Mouse (Mus musculus) limb, embryonic 13.5 days (tissue): ENCODE measurements at regions not wholly inside any gene's neighbourhood (a gene's known extent, or its start where the extent isn't known, plus 50 kb on each side); places are given as distances from the start of the nearest gene placed in this dataset.

Experiments used
- ATAC-seq: fragments of 200-750 bp; cut with Nextera tagmentation; 2 replicates; pipeline ENCODE4 v1.8.0; 2017; ENCODE audit warnings: low read depth, moderate number of reproducible peaks, moderate TSS enrichment; ENCODE audit not compliant: low FRiP score
- H3K27ac ChIP-seq: fragments of 300-500 bp; sonication (generic); 2 replicates; pipeline ENCODE4 v1.5.1; 2015; ENCODE audit warnings: inconsistent platforms, mild to moderate bottlenecking, moderate library complexity
- H3K27me3 ChIP-seq: fragments of 300-500 bp; sonication (generic); 2 replicates; pipeline ENCODE4 v1.6.1; 2015; ENCODE audit warnings: mild to moderate bottlenecking, inconsistent platforms
- H3K36me3 ChIP-seq: fragments of 300-500 bp; sonication (generic); 2 replicates; pipeline ENCODE4 v1.6.1; 2015; ENCODE audit warnings: inconsistent platforms, mild to moderate bottlenecking, moderate library complexity
- H3K4me1 ChIP-seq: fragments of 300-500 bp; sonication (generic); 2 replicates; pipeline ENCODE4 v1.6.1; 2015; ENCODE audit warnings: inconsistent platforms
- H3K4me2 ChIP-seq: fragments of 300-500 bp; sonication (generic); replicated peaks from 2 replicates; pipeline ENCODE4 v1.6.1; 2015; ENCODE audit warnings: inconsistent platforms, mild to moderate bottlenecking, moderate library complexity
- H3K4me3 ChIP-seq: fragments of 300-500 bp; sonication (generic); 2 replicates; pipeline ENCODE4 v1.5.1; 2015; ENCODE audit warnings: moderate library complexity, mild to moderate bottlenecking, inconsistent platforms
- H3K9ac ChIP-seq: fragments of 300-500 bp; sonication (generic); 2 replicates; pipeline ENCODE4 v1.6.1; 2015; ENCODE audit warnings: mild to moderate bottlenecking, inconsistent platforms
- H3K9me3 ChIP-seq: fragments of 300-500 bp; sonication (generic); 2 replicates; pipeline ENCODE4 v1.6.1; 2016; ENCODE audit warnings: inconsistent platforms
- WGBS: fragments of 180-500 bp; shearing (Covaris S2); methylation state at CpG from one replicate; pipeline ENCODE4 v1.1.7; 2015; 5-methylcytosine and 5-hydroxymethylcytosine counted together

DNA sequence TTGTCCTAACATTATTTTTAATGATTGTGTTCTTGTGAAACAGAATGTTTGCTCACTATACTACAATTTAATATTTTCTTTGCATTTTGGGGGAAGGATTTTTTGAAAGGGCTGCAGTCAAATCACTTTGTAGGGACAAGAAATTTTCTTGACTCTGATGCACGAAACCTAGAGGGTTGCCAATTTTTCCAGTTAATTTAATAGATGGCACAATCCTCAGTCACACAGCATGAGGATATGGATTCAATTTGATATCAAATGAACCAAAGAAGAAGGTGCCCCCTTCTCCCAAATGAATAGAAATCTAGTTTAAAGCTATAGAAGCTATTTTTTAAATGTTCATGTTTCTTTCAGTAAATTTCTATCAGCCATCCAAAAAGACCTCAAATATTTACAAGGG lies 544.3 kb upstream of the Rag2 start:
- no peaks in the 10 kb centered on the region for H3K9me3 ChIP-seq
- WGBS = 76% methylated on average over 1 of the region's 1 CpGs
- ATAC-seq = no peak

DNA sequence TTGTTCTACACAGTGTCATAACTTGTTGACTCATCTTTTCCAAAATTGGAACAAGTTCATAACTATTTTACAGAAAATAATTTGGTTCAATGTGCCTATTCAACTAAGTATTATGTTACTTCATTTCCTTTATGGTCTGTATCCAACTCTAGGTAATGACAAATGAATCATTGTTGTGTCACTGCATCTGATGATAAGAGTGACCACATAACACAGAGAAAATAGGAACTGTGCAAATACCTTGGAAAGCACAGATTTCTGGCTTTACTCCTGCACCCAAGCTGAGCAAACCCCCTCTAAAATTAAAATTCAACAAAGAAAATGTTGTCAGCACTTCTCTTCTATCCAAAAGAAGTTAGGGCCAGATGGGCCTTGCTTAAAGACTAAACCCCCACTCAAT lies 540.7 kb upstream of the Rag2 start:
- ATAC-seq = no peak

More for the DNA sequence above, 544.3 kb upstream of the Rag2 start:
- Histone ChIP-seq H3K36me3 (no peaks in the 10 kb centered on the region), H3K4me3 (no peak overlapping the region), H3K27ac (no peak overlapping the region), H3K27me3 (no peaks in the 10 kb centered on the region), H3K4me1 (no peaks in the 10 kb centered on the region), H3K9ac (no peak overlapping the region), H3K4me2 (no peak overlapping the region)

DNA sequence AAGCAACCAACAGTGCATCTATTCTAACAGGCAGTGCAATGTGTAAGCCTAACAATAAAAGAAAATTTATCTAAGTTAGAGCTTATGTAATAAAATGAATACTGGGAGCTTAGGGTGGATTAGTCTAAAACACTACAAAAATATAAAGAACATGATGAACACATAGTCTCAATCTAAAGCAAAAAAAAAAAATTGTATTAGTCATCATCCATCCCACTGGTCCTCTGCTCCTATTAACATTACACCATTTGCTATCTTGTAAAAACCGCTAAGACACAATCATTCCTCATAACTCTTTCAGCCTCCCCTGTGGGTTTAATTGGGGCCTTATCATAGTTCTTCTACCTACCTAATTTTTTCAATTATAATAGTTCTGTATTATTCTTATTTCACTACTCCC lies 539.9 kb upstream of the Rag2 start:
- no peak overlapping the region for H3K9ac ChIP-seq

More for the DNA sequence above, 540.7 kb upstream of the Rag2 start:
- Histone ChIP-seq H3K4me3 (no peak overlapping the region), H3K4me1 (no peaks in the 10 kb centered on the region), H3K27me3 (no peaks in the 10 kb centered on the region), H3K9me3 (no peaks in the 10 kb centered on the region), H3K27ac (no peak overlapping the region), H3K4me2 (no peak overlapping the region), H3K9ac (no peak overlapping the region), H3K36me3 (no peaks in the 10 kb centered on the region)

DNA sequence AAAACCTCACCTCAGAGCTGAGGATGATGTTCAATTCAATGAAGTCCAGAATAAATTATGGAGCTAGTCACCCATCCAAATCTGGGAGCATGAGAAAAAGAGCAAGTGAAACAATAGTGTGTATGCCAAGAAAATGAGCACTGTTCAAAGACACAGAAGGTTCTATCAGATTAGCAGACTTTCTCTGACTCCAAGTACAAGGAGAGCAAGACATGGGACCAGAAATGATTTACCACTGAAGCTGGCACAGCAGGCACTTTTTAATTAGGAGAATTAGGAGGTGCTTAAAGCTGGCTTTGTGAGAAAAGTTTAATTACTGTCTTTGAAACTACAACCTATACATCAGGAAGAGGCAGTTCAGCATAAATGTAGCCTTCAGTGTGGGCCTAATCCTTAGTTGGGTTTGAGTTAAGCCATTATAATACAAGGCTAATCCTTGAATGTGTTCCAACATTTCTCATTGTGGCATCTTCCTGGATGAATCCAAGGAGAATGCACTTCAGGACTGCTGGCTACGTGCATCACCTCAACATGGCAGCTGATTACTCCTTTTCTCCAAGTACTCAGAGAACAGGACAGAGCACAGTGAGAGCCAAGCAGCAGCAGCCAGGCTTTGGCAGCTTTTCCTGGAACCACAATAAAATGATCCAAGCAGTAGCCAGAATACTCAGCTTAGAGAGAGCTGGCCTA lies 517.2 kb upstream of the Rag2 start:
- no peak overlapping the region for H3K27ac ChIP-seq
- no peak for ATAC-seq
- 55% methylated on average over 1 of the region's 1 CpGs for WGBS

More for the DNA sequence above, 539.9 kb upstream of the Rag2 start:
- no peaks in the 10 kb centered on the region for H3K27me3 ChIP-seq
- H3K27ac ChIP-seq = no peak overlapping the region
- 77% methylated on average over 1 of the region's 1 CpGs for WGBS
- no peak overlapping the region for H3K4me2 ChIP-seq
- ATAC-seq = no peak
- H3K36me3 ChIP-seq = no peaks in the 10 kb centered on the region
- H3K9me3 ChIP-seq = no peaks in the 10 kb centered on the region
- H3K4me3 ChIP-seq = no peak overlapping the region
- no peaks in the 10 kb centered on the region for H3K4me1 ChIP-seq

DNA sequence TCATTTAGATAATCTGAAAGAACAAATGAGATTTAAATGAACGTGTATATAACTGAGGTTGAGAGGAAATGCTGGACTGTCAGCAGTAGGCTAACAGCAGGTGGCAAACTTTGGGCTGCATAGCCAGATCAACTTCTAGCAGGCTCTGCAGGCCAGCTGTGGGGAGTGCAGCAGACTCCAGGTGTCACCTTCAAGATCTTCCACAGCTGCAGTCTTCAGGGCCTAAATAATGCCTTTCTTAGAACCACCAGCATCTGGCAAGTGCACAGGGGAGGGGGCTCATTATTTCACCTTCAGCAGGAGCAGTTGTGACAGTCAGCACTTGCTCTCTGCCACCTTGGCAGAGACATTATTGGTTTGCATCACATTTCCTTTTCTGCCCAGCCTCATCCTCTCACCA lies 487.7 kb upstream of the Rag2 start:
- H3K36me3 ChIP-seq = no peaks in the 10 kb centered on the region
- no peaks in the 10 kb centered on the region for H3K9me3 ChIP-seq
- no peaks in the 10 kb centered on the region for H3K4me1 ChIP-seq
- H3K9ac ChIP-seq = no peak overlapping the region
- no peak for ATAC-seq
- no peak overlapping the region for H3K27ac ChIP-seq
- no peak overlapping the region for H3K4me2 ChIP-seq
- no peak overlapping the region for H3K4me3 ChIP-seq
- H3K27me3 ChIP-seq = no peaks in the 10 kb centered on the region
- 12% methylated on average over 1 of the region's 1 CpGs for WGBS

More for the DNA sequence above, 517.2 kb upstream of the Rag2 start:
- Histone ChIP-seq H3K9me3 (no peaks in the 10 kb centered on the region), H3K9ac (no peak overlapping the region), H3K36me3 (no peaks in the 10 kb centered on the region), H3K4me1 (no peaks in the 10 kb centered on the region), H3K4me3 (no peak overlapping the region), H3K4me2 (no peak overlapping the region), H3K27me3 (no peaks in the 10 kb centered on the region)

DNA sequence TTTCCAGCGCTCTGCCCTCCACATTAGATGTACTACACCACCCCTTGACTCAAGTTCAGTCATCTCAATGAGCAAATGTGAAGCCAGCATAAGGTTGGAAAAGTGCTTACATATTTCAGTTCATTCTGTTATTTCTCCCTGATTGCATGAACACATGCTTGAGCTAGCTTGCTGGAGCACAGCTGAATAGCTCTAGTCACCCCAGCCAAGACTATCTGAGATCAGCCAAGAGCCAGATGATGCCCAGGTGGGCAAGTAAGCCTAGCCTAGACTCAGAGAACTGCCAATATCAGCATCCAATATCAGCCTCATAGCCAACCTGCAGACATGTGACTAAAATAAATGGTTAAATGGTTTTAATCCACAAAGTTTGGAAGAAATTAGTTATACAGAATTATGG lies 484.6 kb upstream of the Rag2 start:
- WGBS = 94% methylated on average over 1 of the region's 1 CpGs
- Histone ChIP-seq H3K4me2 (no peak overlapping the region), H3K4me3 (no peak overlapping the region)

DNA sequence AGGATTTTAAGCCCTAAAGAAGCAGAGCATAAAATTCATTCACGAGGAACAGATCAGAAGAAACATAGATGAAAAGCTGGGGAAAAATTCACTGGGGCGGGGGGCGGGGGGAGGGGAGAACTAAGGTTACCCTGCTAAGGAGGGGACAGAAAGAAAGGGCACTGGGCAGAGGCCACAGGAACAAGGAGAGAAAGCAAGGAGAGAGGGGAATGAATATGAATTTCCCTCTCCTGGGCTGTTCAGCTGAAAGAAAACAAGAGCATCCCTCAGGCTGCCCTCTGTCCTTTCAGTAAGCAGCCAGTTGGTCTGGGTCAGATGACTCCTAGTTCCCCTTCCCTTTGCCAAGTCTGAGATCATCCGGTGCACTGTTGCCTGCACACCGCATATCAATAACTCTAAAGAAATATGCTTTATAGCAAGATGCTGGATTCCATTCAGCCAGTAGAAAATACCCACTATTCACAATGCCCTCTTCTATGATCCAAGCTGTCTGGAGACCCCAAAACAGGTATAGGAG lies 467.7 kb upstream of the Rag2 start:
- Histone ChIP-seq H3K9ac (no peak overlapping the region), H3K4me3 (no peak overlapping the region), H3K27ac (no peak overlapping the region), H3K36me3 (no peaks in the 10 kb centered on the region), H3K9me3 (no peaks in the 10 kb centered on the region), H3K4me1 (no peaks in the 10 kb centered on the region), H3K4me2 (no peak overlapping the region), H3K27me3 (no peaks in the 10 kb centered on the region)
- ATAC-seq = no peak
- WGBS = 79% methylated on average over 5 of the region's 5 CpGs

More for the DNA sequence above, 484.6 kb upstream of the Rag2 start:
- Histone ChIP-seq H3K9me3 (no peaks in the 10 kb centered on the region), H3K36me3 (no peaks in the 10 kb centered on the region), H3K9ac (no peak overlapping the region), H3K27me3 (no peaks in the 10 kb centered on the region), H3K4me1 (no peaks in the 10 kb centered on the region), H3K27ac (no peak overlapping the region)
- no peak for ATAC-seq

DNA sequence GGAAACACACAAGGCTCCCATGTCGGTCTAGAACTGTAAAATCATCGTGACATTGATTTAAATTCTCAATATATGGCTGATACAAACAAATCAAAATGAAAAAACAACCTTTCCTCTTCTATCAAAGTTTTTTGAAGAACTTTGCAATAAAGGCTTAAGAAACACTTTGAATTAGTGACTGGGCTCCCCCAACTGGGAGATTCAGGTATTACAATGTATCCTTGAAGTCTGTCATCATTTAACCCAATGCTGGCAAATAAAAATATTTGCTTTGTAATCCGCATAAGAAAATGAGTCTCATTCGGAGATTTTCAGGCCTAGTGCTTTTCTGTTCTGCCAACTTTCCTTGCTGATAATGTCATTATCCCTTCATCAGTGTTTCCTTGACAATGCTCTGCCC lies 465.2 kb upstream of the Rag2 start:
- H3K27me3 ChIP-seq = no peaks in the 10 kb centered on the region
- H3K36me3 ChIP-seq = no peaks in the 10 kb centered on the region
- no peaks in the 10 kb centered on the region for H3K9me3 ChIP-seq
- H3K27ac ChIP-seq = no peak overlapping the region
- no peak overlapping the region for H3K4me3 ChIP-seq
- no peaks in the 10 kb centered on the region for H3K4me1 ChIP-seq
- no peak overlapping the region for H3K9ac ChIP-seq
- no peak overlapping the region for H3K4me2 ChIP-seq
- WGBS = 30% methylated on average over 4 of the region's 4 CpGs
- ATAC-seq = no peak

DNA sequence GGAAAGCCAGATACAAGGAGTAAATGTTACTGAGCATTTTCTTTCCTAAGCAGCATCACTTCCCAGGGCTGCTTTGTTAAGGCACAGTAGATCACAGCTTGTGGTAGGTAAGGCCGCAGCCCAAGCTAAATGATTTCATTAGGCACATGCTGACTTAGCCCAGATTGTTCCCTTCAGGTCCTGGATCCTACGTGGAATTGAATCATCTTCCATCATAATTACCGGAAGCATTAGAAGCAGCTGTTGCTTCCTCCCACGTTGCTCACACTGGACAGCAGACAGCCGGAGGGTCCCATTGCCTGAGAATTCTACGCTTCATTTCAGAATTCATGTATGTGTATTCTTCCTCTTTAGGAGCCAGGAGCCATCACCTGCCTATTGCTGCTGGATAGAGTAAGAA lies 458.6 kb upstream of the Rag2 start:
- H3K9ac ChIP-seq = no peak overlapping the region
- ATAC-seq = no peak
- H3K27me3 ChIP-seq = no peaks in the 10 kb centered on the region
- H3K4me3 ChIP-seq = no peak overlapping the region
- 75% methylated on average over 6 of the region's 6 CpGs for WGBS
- no peak overlapping the region for H3K27ac ChIP-seq
- no peaks in the 10 kb centered on the region for H3K9me3 ChIP-seq
- no peak overlapping the region for H3K4me2 ChIP-seq
- no peaks in the 10 kb centered on the region for H3K4me1 ChIP-seq
- no peaks in the 10 kb centered on the region for H3K36me3 ChIP-seq

DNA sequence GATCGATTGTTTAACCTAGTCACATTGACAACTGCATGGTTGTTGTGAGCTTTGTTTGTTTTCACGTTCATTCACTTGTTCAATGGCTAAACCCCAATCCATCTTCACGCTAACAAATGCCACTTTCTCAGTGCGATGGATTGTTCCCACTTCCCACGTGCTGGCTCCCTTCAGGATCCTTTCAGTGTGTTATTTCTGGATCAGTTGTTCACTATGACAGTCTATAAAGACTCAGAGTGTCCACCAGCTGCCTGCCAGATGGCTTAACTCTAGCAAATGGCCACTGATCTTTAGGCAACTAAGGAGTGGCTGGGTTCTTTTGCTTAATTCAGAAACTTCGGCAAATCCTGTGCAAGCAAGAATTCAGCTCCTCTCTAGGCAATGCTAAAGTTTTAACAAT lies 451.7 kb upstream of the Rag2 start:
- no peaks in the 10 kb centered on the region for H3K27me3 ChIP-seq
- no peak overlapping the region for H3K4me2 ChIP-seq
- H3K9me3 ChIP-seq = no peaks in the 10 kb centered on the region
- 35% methylated on average over 6 of the region's 6 CpGs for WGBS
- no peaks in the 10 kb centered on the region for H3K4me1 ChIP-seq
- no peak overlapping the region for H3K9ac ChIP-seq
- H3K36me3 ChIP-seq = no peaks in the 10 kb centered on the region
- peak; percentile 77 for ATAC-seq
- H3K27ac ChIP-seq = no peak overlapping the region
- H3K4me3 ChIP-seq = no peak overlapping the region

DNA sequence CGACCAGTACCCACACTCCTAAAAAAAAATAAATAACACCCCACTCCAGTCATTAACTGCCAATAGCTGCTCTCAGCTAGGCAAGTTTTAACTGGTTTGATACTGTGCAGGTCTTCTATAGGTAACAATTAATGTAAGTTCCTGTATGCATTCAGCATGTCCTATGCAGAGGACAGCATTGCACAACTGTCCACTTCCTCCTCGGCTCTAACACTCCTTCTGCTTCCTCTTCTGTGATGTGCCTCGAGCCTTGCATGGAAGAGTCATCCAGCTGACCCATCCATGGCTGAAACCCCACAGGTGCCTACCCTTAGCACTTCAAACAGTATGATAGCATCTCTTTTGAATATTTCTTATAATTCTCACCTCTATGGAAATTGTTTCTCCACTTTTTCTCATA lies 449.4 kb upstream of the Rag2 start:
- no peak for ATAC-seq
- 79% methylated on average over 3 of the region's 3 CpGs for WGBS
- H3K4me2 ChIP-seq = no peak overlapping the region
- H3K36me3 ChIP-seq = no peaks in the 10 kb centered on the region
- H3K9ac ChIP-seq = no peak overlapping the region
- no peaks in the 10 kb centered on the region for H3K4me1 ChIP-seq
- H3K9me3 ChIP-seq = no peaks in the 10 kb centered on the region
- H3K4me3 ChIP-seq = no peak overlapping the region
- H3K27ac ChIP-seq = no peak overlapping the region
- no peaks in the 10 kb centered on the region for H3K27me3 ChIP-seq

DNA sequence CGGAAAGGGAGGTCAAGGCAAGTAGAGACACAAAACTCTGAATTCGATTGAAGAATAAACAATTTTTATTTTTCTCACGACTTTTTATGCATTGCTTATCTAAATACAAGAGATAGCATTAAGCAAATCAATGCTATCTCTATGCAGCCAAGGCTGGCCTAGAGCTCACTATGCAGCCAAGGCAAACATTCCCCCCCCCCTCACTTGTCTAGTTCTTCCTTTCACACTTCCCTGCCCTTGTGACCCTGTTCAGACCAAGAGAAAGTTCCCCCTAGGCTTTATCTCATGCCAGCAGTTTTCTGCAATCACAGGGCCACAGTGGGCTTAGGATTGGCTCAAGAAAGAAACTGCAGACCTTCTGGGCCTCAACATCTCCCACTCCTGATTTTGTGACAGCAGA lies 417.9 kb upstream of the Rag2 start:
- Histone ChIP-seq H3K36me3 (no peaks in the 10 kb centered on the region), H3K4me2 (no peak overlapping the region), H3K9me3 (no peaks in the 10 kb centered on the region), H3K9ac (no peak overlapping the region), H3K27me3 (no peaks in the 10 kb centered on the region), H3K4me3 (no peak overlapping the region), H3K27ac (no peak overlapping the region), H3K4me1 (no peaks in the 10 kb centered on the region)
- WGBS = 82% methylated on average over 3 of the region's 3 CpGs
- ATAC-seq = no peak

DNA sequence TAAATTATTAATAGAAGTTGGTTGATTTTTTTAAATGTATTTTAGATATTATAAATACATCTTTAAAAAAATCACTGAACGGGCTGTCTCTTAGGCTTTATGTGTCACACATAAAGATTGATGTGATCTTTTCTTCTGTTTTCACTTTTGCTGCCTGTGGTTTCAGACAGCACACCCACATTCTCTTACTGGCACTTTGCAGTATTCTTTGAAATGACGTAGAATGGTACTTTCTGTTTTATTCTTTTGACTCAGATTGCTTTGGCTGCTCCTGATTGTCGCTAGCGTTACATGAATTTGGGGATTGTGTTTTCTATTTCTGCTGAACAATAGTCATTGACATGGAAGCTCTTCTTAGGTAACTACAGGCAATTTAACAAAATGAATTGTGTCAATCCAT lies 415.4 kb upstream of the Rag2 start:
- no peaks in the 10 kb centered on the region for H3K4me1 ChIP-seq
- no peaks in the 10 kb centered on the region for H3K36me3 ChIP-seq
- H3K4me2 ChIP-seq = no peak overlapping the region
- no peak overlapping the region for H3K9ac ChIP-seq
- H3K27me3 ChIP-seq = no peaks in the 10 kb centered on the region
- H3K9me3 ChIP-seq = no peaks in the 10 kb centered on the region
- no peak for ATAC-seq
- WGBS = 83% methylated on average over 4 of the region's 4 CpGs
- H3K27ac ChIP-seq = no peak overlapping the region
- no peak overlapping the region for H3K4me3 ChIP-seq
